Mouse (Mus musculus) stomach, embryonic 14.5 days (tissue): ENCODE data around the gene 6430548M08Rik. TPM values are rescaled to one million over a fixed set of nuclear protein-coding genes. Genes with fewer than 3 reads are reported as not detected.

Experiments
- ATAC-seq: fragments of 200-750 bp; cut with Nextera tagmentation; 2 replicates; pipeline ENCODE4 v1.8.0; 2017; ENCODE audit warnings: low read depth, moderate TSS enrichment; ENCODE audit not compliant: insufficient number of reproducible peaks, insufficient read depth, low FRiP score
- H3K27ac ChIP-seq: fragments of 300-500 bp; sonication (generic); 2 replicates; pipeline ENCODE4 v1.5.1; 2014; ENCODE audit warnings: mild to moderate bottlenecking, low read length, moderate library complexity, mixed read lengths
- H3K27me3 ChIP-seq: fragments of 300-500 bp; sonication (generic); 2 replicates; pipeline ENCODE4 v1.6.1; 2014; ENCODE audit warnings: low read length, control low read depth, mixed read lengths; ENCODE audit not compliant: control insufficient read depth, insufficient read depth
- H3K36me3 ChIP-seq: fragments of 300-500 bp; sonication (generic); 2 replicates; pipeline ENCODE4 v1.6.1; 2014; ENCODE audit warnings: mild to moderate bottlenecking, control low read depth, low read length, moderate library complexity, mixed read lengths; ENCODE audit not compliant: control insufficient read depth, insufficient read depth
- H3K4me1 ChIP-seq: fragments of 300-500 bp; sonication (generic); 2 replicates; pipeline ENCODE4 v1.6.1; 2014; ENCODE audit warnings: low read length, control low read depth, mixed read lengths; ENCODE audit not compliant: control insufficient read depth, insufficient read depth
- H3K4me2 ChIP-seq: fragments of 300-500 bp; sonication (generic); replicated peaks from 2 replicates; pipeline ENCODE4 v1.6.1; 2014; ENCODE audit warnings: low read depth, low read length, control low read depth
- H3K4me3 ChIP-seq: fragments of 300-500 bp; sonication (generic); 2 replicates; pipeline ENCODE4 v1.5.1; 2014; ENCODE audit warnings: low read depth, low read length, control low read depth
- H3K9ac ChIP-seq: fragments of 300-500 bp; sonication (generic); replicated peaks from 2 replicates; pipeline ENCODE4 v1.6.1; 2014; ENCODE audit warnings: low read depth, mild to moderate bottlenecking, control low read depth, low read length, moderate library complexity, mixed read lengths
- H3K9me3 ChIP-seq: fragments of 300-500 bp; sonication (generic); 2 replicates; pipeline ENCODE4 v1.6.1; 2016; ENCODE audit warnings: low read depth, low read length, control low read depth; ENCODE audit not compliant: control insufficient read depth
- WGBS: fragments of 180-500 bp; shearing (Covaris S2); extraction: QIAGEN DNeasy Blood & Tissue Kit; methylation state at CpG from one replicate; pipeline ENCODE4 v1.1.7; 2014; 5-methylcytosine and 5-hydroxymethylcytosine counted together
- polyA plus RNA-seq: library from polyadenylated mRNA; unstranded; fragments of >200 nt; fragmentation: Nextera tagmentation; extraction: Ambion mirVana; gene quantifications from 2 replicates; pipeline ENCODE4 v1.2.1, GENCODE M21; 2014

6430548M08Rik gene
- polyA plus RNA-seq, 1 experiment from 2014 or later = 6.6 TPM

DNA sequence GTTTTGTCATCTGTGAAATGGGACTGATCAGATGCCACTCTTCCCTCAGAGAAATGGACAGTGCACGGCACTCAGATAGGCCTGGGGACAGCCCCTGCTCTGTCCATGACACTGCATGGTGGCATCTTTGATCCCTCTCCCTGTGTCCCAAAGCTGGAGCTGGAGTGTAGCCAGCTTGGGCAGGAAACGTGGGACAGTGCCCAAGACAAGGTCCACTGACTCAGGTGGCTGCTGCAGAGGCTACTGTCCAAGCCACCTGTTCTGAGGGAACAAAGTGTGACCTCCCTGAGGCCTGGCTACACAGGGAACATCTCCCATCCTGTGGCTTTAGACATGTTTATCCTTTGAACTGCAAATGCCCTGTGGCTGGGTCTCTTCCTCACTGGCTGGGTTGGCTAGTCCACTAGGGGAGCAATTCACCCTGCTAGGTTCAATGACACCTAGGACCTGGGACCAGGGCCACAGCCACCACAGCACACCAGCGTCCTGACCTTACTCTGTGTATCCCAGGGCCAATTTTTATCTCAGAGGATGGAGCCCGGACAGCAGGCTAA lies 68.0 kb downstream of the 6430548M08Rik start:
- no peak for ATAC-seq
- Histone ChIP-seq H3K36me3 (no peaks in the 10 kb centered on the region), H3K9me3 (no peaks in the 10 kb centered on the region), H3K4me3 (no peak overlapping the region), H3K4me2 (no peak overlapping the region), H3K4me1 (peaks cover 51% of the 10 kb centered on the region), H3K27ac (no peak overlapping the region), H3K27me3 (no peaks in the 10 kb centered on the region), H3K9ac (no peak overlapping the region)
- WGBS = 81% methylated on average over 4 of the region's 4 CpGs

DNA sequence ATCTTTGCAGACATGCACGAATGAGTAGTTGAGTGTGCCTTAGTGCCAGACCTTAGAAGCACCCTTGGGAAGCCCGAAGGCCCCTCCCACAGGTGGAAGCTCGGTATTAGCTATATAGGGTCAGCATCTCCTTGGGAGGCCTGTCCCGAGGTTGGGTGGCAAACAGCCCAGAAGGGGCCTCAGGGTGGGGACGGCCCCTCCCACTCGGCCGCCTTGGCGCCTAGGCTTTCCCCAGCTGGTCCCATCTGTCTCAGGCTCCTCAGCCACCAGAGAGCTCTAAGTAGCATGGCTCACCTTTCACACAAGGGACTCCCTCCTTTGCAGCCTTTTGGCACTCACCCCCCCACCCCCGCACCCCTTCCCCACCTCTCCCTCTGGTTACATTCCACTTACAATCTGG lies 70.4 kb downstream of the 6430548M08Rik start:
- no peak overlapping the region for H3K9ac ChIP-seq
- no peaks in the 10 kb centered on the region for H3K27me3 ChIP-seq
- no peak overlapping the region for H3K4me3 ChIP-seq
- H3K27ac ChIP-seq = peak overlapping the region; percentile 89; the same call in 1 of the 2 replicates
- WGBS = 16% methylated on average over 9 of the region's 9 CpGs
- H3K9me3 ChIP-seq = no peaks in the 10 kb centered on the region
- H3K36me3 ChIP-seq = no peaks in the 10 kb centered on the region
- peaks cover 34% of the 10 kb centered on the region for H3K4me1 ChIP-seq
- ATAC-seq = peak; percentile 65
- no peak overlapping the region for H3K4me2 ChIP-seq

DNA sequence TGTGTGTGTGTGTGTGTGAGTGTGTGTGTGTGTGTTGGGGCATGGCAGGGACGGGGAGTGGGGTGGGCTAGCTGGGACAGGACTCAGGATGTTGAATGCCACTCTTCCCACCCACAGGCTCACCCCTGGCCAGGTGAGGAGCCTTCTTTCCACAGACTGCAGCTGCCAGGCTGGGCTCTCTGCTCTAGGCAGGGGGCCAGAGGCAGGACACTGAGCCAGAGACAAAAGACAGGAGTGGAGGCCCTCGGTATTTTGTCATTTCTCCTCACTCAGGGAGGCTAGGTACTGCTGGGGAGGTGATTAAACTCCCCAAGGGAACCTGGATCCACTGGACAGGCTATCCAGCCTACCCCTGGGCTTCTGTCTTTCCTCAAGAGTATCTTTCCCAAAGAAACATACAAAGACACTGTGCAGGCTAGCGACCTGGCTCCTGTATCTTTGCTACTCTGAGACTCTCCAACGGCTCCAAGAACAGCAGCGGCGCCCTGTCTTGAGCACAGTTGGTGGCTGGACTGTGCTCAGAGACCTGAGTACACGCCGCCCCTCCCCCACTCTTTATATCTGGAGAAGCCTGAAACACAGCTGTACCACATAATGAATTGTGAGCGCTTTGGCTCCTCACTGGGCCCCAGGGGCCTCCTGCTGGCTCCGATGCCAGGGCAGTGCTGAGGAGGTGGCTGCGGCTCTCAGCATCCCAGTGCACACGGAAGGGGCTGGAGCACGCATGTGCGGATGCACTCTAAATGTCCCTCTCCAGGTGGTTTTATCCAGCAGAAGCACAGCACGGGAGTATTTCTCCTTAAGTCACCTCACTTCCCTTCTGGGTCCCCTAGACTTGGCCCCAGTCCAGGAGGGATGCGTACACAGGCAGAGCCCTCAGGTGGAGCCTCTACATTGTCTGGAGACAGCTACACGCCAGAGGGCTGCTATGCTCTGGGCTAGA lies 71.2 kb downstream of the 6430548M08Rik start:
- Histone ChIP-seq H3K4me1 (peaks cover 35% of the 10 kb centered on the region), H3K9ac (no peak overlapping the region), H3K36me3 (no peaks in the 10 kb centered on the region), H3K9me3 (no peaks in the 10 kb centered on the region), H3K27ac (peak overlapping the region; percentile 89), H3K4me3 (no peak overlapping the region), H3K4me2 (peak overlapping the region; percentile 15; the same call in 1 of the 2 replicates), H3K27me3 (no peaks in the 10 kb centered on the region)
- ATAC-seq = peak; percentile 20; the same call in 1 of the 2 replicates
- 15% methylated on average over 17 of the region's 17 CpGs for WGBS

DNA sequence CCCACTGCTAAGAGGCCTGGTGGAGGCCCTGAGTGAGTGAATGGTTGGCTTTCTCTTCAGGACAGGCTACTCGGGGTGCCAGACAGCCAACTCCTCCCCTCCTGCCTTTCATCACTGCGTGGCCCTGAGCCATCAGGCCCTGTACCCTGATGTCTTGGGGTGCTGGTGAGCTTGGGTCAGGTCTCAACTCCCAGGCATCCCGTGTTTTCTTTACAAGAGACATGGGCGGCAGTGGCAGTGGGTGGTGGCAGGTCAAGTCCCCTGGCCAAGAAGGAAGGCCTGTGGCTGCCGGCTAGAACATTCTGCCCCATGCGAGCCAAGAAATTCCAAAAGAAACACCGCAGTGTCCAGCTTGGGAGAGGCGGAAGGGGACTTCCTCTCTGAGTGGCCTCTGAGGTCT lies 72.5 kb downstream of the 6430548M08Rik start:
- no peak for ATAC-seq
- H3K27ac ChIP-seq = peak overlapping the region; percentile 29; the same call in 1 of the 2 replicates
- WGBS = 58% methylated on average over 8 of the region's 8 CpGs
- H3K36me3 ChIP-seq = no peaks in the 10 kb centered on the region
- H3K4me2 ChIP-seq = no peak overlapping the region
- peaks cover 39% of the 10 kb centered on the region for H3K4me1 ChIP-seq
- H3K4me3 ChIP-seq = no peak overlapping the region
- H3K9me3 ChIP-seq = no peaks in the 10 kb centered on the region
- no peak overlapping the region for H3K9ac ChIP-seq
- H3K27me3 ChIP-seq = no peaks in the 10 kb centered on the region

DNA sequence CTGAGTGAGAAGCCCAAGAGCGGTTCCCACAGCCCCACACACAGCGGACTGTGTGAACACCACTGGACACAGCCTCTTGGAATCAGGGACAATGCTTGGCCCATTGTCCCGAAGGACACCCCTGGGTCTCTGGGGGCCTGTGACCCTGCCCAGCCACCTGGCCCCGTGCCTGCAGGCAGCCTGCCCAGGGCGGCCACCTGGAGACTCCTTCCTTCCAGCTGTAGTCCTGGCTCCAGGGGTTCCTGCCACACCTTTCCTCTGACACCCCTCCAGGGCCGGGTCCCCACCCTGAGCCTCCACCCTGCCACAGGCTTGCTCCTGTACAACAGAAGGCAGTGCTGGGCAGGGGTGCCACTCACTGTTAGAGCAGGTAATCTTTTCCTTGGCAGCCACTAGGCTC lies 74.6 kb downstream of the 6430548M08Rik start:
- WGBS = 83% methylated on average over 6 of the region's 6 CpGs
- no peak overlapping the region for H3K4me3 ChIP-seq
- H3K27ac ChIP-seq = no peak overlapping the region
- H3K9ac ChIP-seq = no peak overlapping the region
- H3K36me3 ChIP-seq = no peaks in the 10 kb centered on the region
- no peak for ATAC-seq
- no peak overlapping the region for H3K4me2 ChIP-seq
- no peaks in the 10 kb centered on the region for H3K27me3 ChIP-seq
- no peaks in the 10 kb centered on the region for H3K9me3 ChIP-seq
- peaks cover 42% of the 10 kb centered on the region for H3K4me1 ChIP-seq

DNA sequence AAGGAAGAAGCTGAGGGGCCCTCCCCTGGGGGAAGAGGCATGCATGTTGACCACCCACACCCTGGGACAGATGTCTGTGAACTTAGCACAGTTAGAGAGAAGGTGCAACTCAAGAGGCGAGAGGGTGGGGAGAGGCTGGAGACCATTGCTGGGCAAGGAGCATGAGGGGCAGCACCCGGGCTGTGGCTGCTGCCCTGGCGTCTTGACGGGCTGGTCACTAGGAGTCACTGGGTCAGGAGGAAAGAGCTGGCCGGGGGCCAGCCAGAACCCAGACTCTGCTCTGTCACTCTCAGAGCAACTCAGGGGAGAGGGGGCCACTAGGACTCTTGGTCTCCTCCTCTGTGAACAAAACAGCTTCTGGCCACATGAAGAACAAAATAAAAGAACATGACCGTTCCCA lies 75.5 kb downstream of the 6430548M08Rik start:
- H3K4me3 ChIP-seq = no peak overlapping the region

DNA sequence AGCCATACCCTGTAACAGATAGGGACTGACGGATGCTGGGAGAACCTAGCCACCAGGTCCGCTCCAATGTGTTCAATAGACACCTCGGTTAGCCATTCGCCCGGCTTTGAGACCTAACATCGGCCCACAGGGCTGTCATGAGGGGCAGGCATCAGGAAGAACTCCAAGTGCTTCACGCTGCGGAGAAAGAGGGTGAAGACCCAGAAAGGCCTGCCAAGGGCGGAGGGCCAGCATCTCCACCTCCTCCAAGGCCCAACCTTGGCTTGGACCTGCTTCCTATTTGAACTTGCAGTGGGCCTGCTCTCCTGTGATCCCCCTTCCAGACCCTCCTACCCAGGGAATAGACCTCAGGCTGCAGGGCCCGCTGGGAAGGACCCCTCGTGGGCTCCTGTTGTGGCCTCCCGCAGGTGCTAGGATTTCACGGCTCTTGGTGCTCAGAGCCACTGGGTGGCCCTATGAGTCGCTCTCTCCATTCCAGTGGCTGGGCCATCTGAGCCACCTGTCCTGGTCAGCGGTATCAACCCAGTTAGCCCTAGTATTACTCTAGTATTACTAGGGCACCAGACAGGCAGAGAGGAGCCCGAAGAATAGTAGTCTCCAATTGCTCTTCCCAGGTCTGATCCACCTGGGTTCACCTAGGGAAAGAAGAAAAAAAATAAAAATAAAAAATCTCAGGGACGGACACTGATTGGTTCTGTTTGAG lies 76.3 kb downstream of the 6430548M08Rik start:
- 79% methylated on average over 17 of the region's 17 CpGs for WGBS
- H3K9me3 ChIP-seq = no peaks in the 10 kb centered on the region
- H3K4me2 ChIP-seq = no peak overlapping the region
- H3K4me1 ChIP-seq = peaks cover 29% of the 10 kb centered on the region
- H3K4me3 ChIP-seq = no peak overlapping the region
- no peaks in the 10 kb centered on the region for H3K36me3 ChIP-seq
- no peak overlapping the region for H3K9ac ChIP-seq
- peak overlapping the region; percentile 87 for H3K27ac ChIP-seq
- H3K27me3 ChIP-seq = no peaks in the 10 kb centered on the region
- ATAC-seq = no peak

More for the DNA sequence above, 75.5 kb downstream of the 6430548M08Rik start:
- Histone ChIP-seq H3K9ac (no peak overlapping the region), H3K9me3 (no peaks in the 10 kb centered on the region), H3K27ac (no peak overlapping the region), H3K36me3 (no peaks in the 10 kb centered on the region), H3K4me2 (no peak overlapping the region), H3K27me3 (no peaks in the 10 kb centered on the region), H3K4me1 (peaks cover 36% of the 10 kb centered on the region)
- no peak for ATAC-seq
- 77% methylated on average over 6 of the region's 6 CpGs for WGBS

DNA sequence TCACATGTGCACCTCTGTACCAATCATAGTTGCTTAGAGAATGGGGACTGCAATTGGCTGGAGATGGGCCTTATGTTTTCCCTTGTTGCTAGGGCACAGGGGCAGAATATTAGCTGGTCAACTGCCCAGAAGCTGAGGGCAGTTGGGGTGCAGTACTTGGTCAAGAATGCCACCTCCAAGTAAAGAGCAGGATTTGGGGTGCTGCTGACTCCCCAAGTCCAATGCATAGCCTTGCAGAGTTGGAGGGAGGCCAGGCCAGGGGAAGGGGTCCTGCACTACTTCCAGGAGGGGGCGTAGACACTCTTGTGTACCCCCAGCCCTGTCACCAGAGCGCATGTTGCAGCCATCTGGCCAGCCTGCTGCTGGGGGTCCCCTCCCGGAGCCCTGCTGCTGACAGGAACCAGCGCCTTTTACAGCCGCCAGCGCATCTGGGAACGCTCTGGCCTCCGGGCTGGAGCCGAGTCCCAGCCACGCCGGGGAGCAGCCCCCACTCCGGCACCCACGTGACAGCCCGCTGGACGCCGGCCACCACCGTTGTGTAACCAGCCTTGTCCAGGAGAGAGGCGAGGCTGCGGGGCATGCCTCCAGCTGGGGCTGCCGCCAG lies 77.0 kb downstream of the 6430548M08Rik start:
- Histone ChIP-seq H3K4me1 (peaks cover 23% of the 10 kb centered on the region), H3K27me3 (no peaks in the 10 kb centered on the region), H3K4me2 (peak overlapping the region; percentile 26), H3K36me3 (no peaks in the 10 kb centered on the region), H3K9me3 (no peaks in the 10 kb centered on the region), H3K27ac (peak overlapping the region; percentile 87), H3K9ac (no peak overlapping the region), H3K4me3 (no peak overlapping the region)
- ATAC-seq = peak; percentile 87
- WGBS = 20% methylated on average over 20 of the region's 20 CpGs
